Mouse (Mus musculus) c-Kit-positive CD71-positive TER-119-positive erythroid progenitor cells, embryonic 14.5 days (primary cell): Measurements from ENCODE around the gene Gm49661.

Source experiments
- DNase-seq: peaks from one replicate; pipeline ENCODE4 v3.0.0-alpha.2; 2013; ENCODE audit warnings: low spot score

The Gm49661 gene

GRCm38 (mm10) chr8:84969241-84970134 lies at the start of gene Gm49661, which contains the start of the genes Prdx2 and Rnaseh2a:
Gene Gm49661 (minus strand): TSS chr8:84969433.
Gene Prdx2 (plus strand): TSS chr8:84969587.
Gene Rnaseh2a (minus strand): TSS chr8:84969767.
- DNase-seq, result peak; percentile 84

- no peak for DNase-seq
Measured at GRCm38 (mm10) chr8:85017209-85017608, 48.0 kb upstream of the Gm49661 start.

DNA sequence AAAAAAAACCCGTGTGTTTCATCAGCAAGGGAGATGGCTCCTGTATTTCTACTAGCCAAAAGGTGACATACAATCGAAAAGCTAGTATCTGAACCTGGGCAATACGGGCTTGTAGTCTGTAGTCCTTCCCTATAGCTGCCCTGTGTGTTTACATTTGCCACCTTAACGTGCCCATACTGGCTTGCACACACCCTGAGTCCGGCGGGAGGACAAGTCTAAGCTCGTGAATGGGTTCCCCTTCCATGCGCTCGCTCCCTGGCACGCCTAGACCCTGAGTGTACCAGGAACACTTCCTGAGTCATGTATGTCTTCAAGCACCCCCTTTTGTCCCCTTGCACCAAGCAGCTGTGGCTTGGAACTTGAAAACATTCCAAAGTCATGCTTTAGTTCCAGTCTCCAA lies 47.5 kb upstream of the Gm49661 start:
- DNase-seq, result no peak

GRCm38 (mm10) chr8:85014431-85014830 lies 45.2 kb upstream of the Gm49661 start, which contains the start of gene Best2:
Gene Best2 (minus strand): TSS chr8:85014531.
- no peak for DNase-seq

DNA sequence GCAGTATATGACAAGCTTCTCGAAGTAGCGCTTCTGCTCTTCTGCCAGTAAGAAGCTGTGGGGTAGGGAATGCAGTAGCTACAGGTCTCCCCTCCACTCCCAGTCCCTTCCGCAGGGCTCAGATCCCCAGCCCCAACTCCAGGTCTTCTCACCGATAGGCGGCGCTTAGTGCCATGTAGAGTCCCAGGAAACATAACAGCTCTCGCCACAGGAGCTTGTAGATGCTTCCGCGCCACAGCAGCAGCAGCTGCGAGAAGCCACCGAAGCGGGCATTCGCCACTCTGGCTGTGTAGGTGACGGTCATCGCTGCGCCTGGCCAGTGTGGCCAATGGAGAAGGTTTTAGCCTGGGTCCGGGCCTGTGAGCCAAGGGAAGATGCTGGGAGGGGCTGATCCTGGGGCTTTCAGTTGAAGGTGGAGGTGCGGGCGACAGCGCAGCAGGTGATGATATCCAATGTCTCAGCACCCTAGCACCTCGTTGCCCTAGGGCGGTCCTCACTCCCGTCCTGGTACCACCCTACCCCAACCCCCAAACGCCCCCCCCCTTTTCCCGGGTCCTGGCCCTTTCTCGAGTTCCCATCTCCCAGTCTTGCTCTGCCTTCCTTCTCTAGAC lies 44.1 kb upstream of the Gm49661 start:
- peak; percentile 47 for DNase-seq

DNA sequence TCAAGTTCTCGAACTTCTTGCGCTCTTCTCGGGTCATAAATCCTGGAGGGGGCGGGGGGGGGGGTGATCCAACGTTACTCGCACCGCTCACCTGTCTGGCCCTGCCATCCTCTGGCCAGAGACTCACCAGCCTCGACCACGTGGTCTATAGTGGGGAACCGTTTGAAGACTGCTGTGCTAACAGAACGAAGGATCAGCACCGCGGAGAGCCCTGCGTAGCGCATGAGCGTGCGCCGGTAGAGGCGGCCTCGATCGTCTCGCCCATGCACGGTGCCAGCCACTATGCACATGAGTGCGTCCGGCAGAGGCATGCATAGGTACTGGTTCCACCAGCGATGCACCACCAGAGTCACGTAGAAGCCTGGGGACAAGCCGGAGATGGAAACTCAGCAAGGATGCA lies 42.0 kb upstream of the Gm49661 start:
- no peak for DNase-seq

DNA sequence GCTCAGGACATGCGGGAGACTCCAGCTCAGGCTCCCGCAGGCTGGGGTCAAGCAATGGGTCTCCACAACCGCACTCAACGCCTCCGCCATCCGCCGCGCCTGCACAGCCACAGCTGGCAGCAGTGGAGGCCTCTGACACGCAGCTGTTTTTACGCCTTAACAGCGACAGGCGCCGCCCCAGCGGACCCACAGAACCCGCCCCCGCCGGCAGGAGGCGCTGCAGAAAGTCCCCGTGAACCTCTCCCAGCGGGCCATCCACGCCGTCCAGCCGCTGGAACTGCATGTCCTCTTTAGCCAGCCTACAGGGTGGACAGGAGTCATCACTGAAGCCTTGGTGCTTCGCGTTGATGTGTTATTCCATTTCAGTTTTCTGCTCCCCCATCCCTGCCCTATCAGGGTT lies 38.5 kb upstream of the Gm49661 start:
- peak; percentile 37 for DNase-seq

- peak; percentile 84 for DNase-seq
Measured at GRCm38 (mm10) chr8:84997649-84998295, 28.5 kb upstream of the Gm49661 start.

- no peak for DNase-seq
Measured at GRCm38 (mm10) chr8:84996978-84997377, 27.7 kb upstream of the Gm49661 start.

GRCm38 (mm10) chr8:84995680-84996079 lies 26.4 kb upstream of the Gm49661 start:
- no peak for DNase-seq

GRCm38 (mm10) chr8:84994375-84994774 lies 25.1 kb upstream of the Gm49661 start:
- DNase-seq, result no peak

DNA sequence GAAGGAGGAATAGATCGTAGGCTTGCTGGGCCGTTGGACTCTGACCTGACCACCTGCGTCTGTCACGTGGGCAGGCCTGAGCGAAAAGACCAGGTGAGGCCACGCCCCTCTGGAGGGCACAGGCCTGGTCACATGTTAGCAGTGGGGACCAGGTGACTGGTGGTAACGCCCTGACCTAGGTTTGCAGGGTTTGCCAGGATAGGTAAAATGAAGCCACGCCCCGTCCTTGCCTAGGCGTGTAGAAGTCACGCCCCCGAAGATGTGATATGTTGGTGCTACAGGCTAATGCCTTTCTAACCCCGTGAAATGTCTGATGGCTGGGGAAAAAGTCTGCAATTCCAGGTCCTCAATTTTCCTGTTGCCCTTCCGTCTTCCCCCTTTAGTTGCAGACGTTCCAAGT lies 21.6 kb upstream of the Gm49661 start:
- DNase-seq, result no peak

- DNase-seq, result peak; percentile 99
Measured at GRCm38 (mm10) chr8:84990349-84990748, 21.1 kb upstream of the Gm49661 start, which contains the start of gene Hook2. Gene Hook2 (plus strand): TSS chr8:84990603.

DNA sequence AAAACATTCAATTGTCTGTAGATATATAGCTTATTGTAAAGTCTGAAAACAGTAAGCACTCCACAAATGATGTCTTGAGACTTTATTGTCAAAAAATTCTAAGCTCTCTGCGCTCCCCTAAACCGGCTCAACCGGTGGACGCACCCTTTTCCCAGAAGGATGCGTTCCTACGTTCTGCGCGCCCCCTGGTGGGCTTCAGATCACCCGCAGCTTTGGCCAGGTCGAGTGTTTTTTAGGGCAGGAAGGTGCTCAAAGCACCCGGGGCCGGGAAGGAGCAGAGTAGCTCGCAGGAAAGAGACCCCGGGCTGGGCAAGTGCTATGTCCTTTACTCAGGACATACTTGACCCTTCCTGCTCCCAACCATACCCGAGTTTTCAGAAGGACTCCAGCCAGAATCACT lies 20.6 kb upstream of the Gm49661 start:
- peak; percentile 96 for DNase-seq

DNA sequence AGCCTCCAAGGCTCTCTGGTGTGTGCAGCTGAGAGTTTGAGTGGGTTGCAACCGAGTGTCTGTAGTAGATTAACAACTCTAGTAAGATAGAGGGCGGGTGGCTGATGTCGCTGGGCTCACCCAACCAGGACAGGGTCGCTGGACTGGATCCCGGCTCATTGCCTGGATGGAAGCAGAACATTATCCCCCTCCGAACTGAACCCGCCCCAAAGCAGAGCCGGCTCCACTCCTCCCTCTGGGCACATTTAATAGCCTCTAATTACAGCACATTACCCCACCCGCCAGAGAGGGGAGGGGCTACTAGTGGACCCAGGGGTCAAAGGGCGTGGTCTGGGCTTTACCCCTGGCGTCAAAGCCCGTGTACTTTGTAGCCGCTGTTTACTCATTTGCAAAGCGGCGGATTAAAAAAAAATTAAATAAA lies 20.1 kb upstream of the Gm49661 start:
- DNase-seq, result peak; percentile 65

GRCm38 (mm10) chr8:84987903-84988302 lies 18.7 kb upstream of the Gm49661 start:
- DNase-seq, result no peak

DNA sequence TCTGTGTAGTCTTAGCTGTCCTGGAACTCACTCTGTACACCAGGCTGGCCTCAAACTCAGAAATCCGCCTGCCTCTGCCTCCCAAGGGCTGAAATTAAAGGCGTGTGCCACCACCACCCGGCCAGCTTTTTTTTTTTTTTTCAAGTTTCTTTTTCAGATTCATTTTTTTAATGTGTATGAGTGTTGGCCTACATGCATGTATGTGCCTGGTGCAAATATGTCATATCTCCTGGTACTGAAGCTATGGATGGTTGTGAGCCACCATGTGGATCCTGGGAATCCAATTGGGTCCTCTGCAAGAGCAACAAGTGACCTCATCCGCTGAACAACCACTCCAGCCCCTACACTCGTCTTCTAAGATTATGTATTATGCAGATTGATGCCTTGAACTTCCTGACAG lies 18.2 kb upstream of the Gm49661 start:
- DNase-seq, result no peak

GRCm38 (mm10) chr8:84986379-84986945 lies 17.2 kb upstream of the Gm49661 start:
- DNase-seq, result peak; percentile 50

GRCm38 (mm10) chr8:84985684-84986378 lies 16.6 kb upstream of the Gm49661 start:
- DNase-seq, result peak; percentile 68

DNA sequence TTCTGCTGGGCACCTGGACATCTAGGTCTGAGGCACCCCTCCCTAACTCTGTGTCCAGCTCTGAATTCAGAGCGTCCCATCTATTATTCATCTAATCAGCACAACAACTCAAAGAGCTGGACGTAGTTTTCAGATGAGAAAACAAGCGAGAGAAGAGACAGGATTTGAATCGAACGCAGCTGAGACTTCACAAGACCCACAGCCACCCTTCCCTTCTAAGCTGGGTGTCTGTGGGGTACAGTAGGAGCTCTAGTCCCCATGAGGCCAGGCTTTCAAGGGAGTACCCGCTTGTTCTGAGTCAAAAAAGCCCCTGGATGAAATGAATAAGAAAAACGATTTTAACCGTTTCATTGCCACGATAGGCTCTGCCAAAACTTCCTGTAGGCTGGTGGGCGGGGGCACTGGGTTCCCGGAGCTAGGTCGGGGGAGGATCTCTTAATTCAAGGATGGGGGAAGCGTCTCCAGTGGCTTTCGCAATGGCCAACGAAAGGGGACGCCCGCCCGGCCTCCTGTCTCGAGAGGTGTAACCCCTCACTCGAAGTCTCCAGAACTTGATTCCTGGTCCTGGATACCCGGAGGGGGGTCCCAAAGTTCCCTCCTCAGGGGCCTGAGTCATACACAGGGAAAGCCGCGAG lies 15.9 kb upstream of the Gm49661 start:
- DNase-seq, result peak; percentile 22
